Mouse (Mus musculus): ENCODE results near the gene Rbpj.

GRCm38 (mm10) chr5:53460196-53460595, 5.8 kb upstream of the Rbpj start:
- TF ChIP-seq CTCF (IDR thresholded peaks at IDR 0.05; ENCODE audit: low read depth) (no peak), EP300 (optimal IDR thresholded peaks at IDR 0.05) (no peak)

All from stomach, postnatal 0 days (tissue).